Mouse (Mus musculus) heart, embryonic 13.5 days (tissue): Measurements from ENCODE around the gene Rpl24. TPM values are rescaled to one million over a fixed set of nuclear protein-coding genes. Genes with fewer than 3 reads are reported as not detected.

Experiments
- ATAC-seq: fragments of 200-750 bp; cut with Nextera tagmentation; 2 replicates; pipeline ENCODE4 v1.8.0; 2017; ENCODE audit warnings: moderate TSS enrichment; ENCODE audit not compliant: insufficient number of reproducible peaks, low FRiP score, low TSS enrichment; ENCODE audit errors: extremely low read depth
- H3K27ac ChIP-seq: fragments of 300-500 bp; sonication (generic); replicated peaks from 2 replicates; pipeline ENCODE4 v1.5.1; 2015; ENCODE audit warnings: moderate library complexity, mild to moderate bottlenecking, inconsistent platforms
- H3K27me3 ChIP-seq: fragments of 300-500 bp; sonication (generic); replicated peaks from 2 replicates; pipeline ENCODE4 v1.6.1; 2015; ENCODE audit warnings: mild to moderate bottlenecking, inconsistent platforms
- H3K36me3 ChIP-seq: fragments of 300-500 bp; sonication (generic); 2 replicates; pipeline ENCODE4 v1.6.1; 2015; ENCODE audit warnings: mild to moderate bottlenecking, inconsistent platforms
- H3K4me1 ChIP-seq: fragments of 300-500 bp; sonication (generic); 2 replicates; pipeline ENCODE4 v1.6.1; 2015; ENCODE audit warnings: inconsistent platforms
- H3K4me2 ChIP-seq: fragments of 300-500 bp; sonication (generic); 2 replicates; pipeline ENCODE4 v1.6.1; 2015; ENCODE audit warnings: inconsistent platforms, mild to moderate bottlenecking, moderate library complexity
- H3K4me3 ChIP-seq: fragments of 300-500 bp; sonication (generic); 2 replicates; pipeline ENCODE4 v1.5.1; 2015; ENCODE audit warnings: moderate library complexity, mild to moderate bottlenecking, inconsistent platforms
- H3K9ac ChIP-seq: fragments of 300-500 bp; sonication (generic); 2 replicates; pipeline ENCODE4 v1.6.1; 2015; ENCODE audit warnings: inconsistent platforms, mild to moderate bottlenecking, moderate library complexity
- H3K9me3 ChIP-seq: fragments of 300-500 bp; sonication (generic); 2 replicates; pipeline ENCODE4 v1.6.1; 2016; ENCODE audit warnings: inconsistent platforms
- WGBS: fragments of 180-500 bp; shearing (Covaris S2); methylation state at CpG from one replicate; pipeline ENCODE4 v1.1.7; 2015; ENCODE audit warnings: mixed read lengths; 5-methylcytosine and 5-hydroxymethylcytosine counted together
- polyA plus RNA-seq: library from polyadenylated mRNA; unstranded; fragments of >200 nt; fragmentation: Nextera tagmentation; extraction: Ambion mirVana; gene quantifications from 2 replicates; pipeline ENCODE4 v1.2.1, GENCODE M21; 2015

The Rpl24 gene
- polyA plus RNA-seq, 1 experiment from 2014 or later = 547 TPM

GRCm38 (mm10) chr16:55971735-55972615, 5.9 kb downstream of the Rpl24 start:
- 76% methylated on average over 6 of the region's 6 CpGs for WGBS

GRCm38 (mm10) chr16:55972626-55973201, 6.6 kb downstream of the Rpl24 start:
- no peak for ATAC-seq
- peak overlapping the region; percentile 79 for H3K4me2 ChIP-seq
- 53% methylated on average over 10 of the region's 10 CpGs for WGBS
- peaks cover 45% of the 10 kb centered on the region for H3K36me3 ChIP-seq
- no peaks in the 10 kb centered on the region for H3K27me3 ChIP-seq
- peak overlapping the region; percentile 60 for H3K27ac ChIP-seq
- peak overlapping the region; percentile 71 for H3K9ac ChIP-seq
- no peaks in the 10 kb centered on the region for H3K9me3 ChIP-seq
- peak overlapping the region; percentile 100 for H3K4me3 ChIP-seq
- peaks cover 51% of the 10 kb centered on the region for H3K4me1 ChIP-seq

More at GRCm38 (mm10) chr16:55971735-55972615, 5.9 kb downstream of the Rpl24 start:
- Histone ChIP-seq H3K36me3 (peaks cover 49% of the 10 kb centered on the region), H3K27me3 (no peaks in the 10 kb centered on the region), H3K4me2 (no peak overlapping the region), H3K4me3 (no peak overlapping the region), H3K9ac (no peak overlapping the region), H3K27ac (no peak overlapping the region), H3K9me3 (no peaks in the 10 kb centered on the region), H3K4me1 (peaks cover 57% of the 10 kb centered on the region)
- no peak for ATAC-seq

GRCm38 (mm10) chr16:55973431-55974255, 7.6 kb downstream of the Rpl24 start, which contains the start of gene Zbtb11:
Gene Zbtb11, plus strand, starts transcription at chr16:55973883.
- Histone ChIP-seq H3K4me1 (peaks cover 43% of the 10 kb centered on the region), H3K9ac (peak within 1 kb of the TSS; percentile 96), H3K4me2 (peak within 1 kb of the TSS; percentile 79), H3K36me3 (peaks cover 51% of the 10 kb centered on the region), H3K27me3 (no peaks in the 10 kb centered on the region), H3K4me3 (peak within 1 kb of the TSS; percentile 100), H3K27ac (peak within 1 kb of the TSS; percentile 93), H3K9me3 (no peaks in the 10 kb centered on the region)
- ATAC-seq = peak; percentile 91
- under 1% methylated on average over 76 of the region's 86 CpGs for WGBS

- peak; percentile 84 for ATAC-seq
- under 1% methylated on average over 51 of the region's 55 CpGs for WGBS
- no peaks in the 10 kb centered on the region for H3K27me3 ChIP-seq
These were observed 8.3 kb downstream of the Rpl24 start for GRCm38 (mm10) chr16:55974256-55974902.

GRCm38 (mm10) chr16:55974903-55975285, 8.8 kb downstream of the Rpl24 start:
- H3K4me2 ChIP-seq = peak overlapping the region; percentile 79
- H3K4me3 ChIP-seq = peak overlapping the region; percentile 100
- peaks cover 32% of the 10 kb centered on the region for H3K4me1 ChIP-seq
- H3K9ac ChIP-seq = peak overlapping the region; percentile 96
- peak overlapping the region; percentile 93 for H3K27ac ChIP-seq
- H3K9me3 ChIP-seq = no peaks in the 10 kb centered on the region
- no peak for ATAC-seq
- H3K27me3 ChIP-seq = no peaks in the 10 kb centered on the region
- peaks cover 39% of the 10 kb centered on the region for H3K36me3 ChIP-seq
- WGBS = 7% methylated on average over 14 of the region's 14 CpGs

More at GRCm38 (mm10) chr16:55974256-55974902, 8.3 kb downstream of the Rpl24 start:
- H3K9me3 ChIP-seq = no peaks in the 10 kb centered on the region
- H3K4me1 ChIP-seq = peaks cover 37% of the 10 kb centered on the region
- peaks cover 45% of the 10 kb centered on the region for H3K36me3 ChIP-seq
- peak overlapping the region; percentile 93 for H3K27ac ChIP-seq
- H3K4me2 ChIP-seq = peak overlapping the region; percentile 79
- peak overlapping the region; percentile 96 for H3K9ac ChIP-seq
- H3K4me3 ChIP-seq = peak overlapping the region; percentile 100

- no peak for ATAC-seq
- H3K4me2 ChIP-seq = no peak overlapping the region
- no peak overlapping the region for H3K9ac ChIP-seq
- no peaks in the 10 kb centered on the region for H3K4me1 ChIP-seq
- no peaks in the 10 kb centered on the region for H3K9me3 ChIP-seq
- H3K27ac ChIP-seq = no peak overlapping the region
- no peaks in the 10 kb centered on the region for H3K27me3 ChIP-seq
- WGBS = 91% methylated on average over 3 of the region's 3 CpGs
- H3K4me3 ChIP-seq = no peak overlapping the region
- H3K36me3 ChIP-seq = peaks cover 66% of the 10 kb centered on the region
These were observed 19.9 kb downstream of the Rpl24 start for GRCm38 (mm10) chr16:55986001-55986400.

- H3K4me3 ChIP-seq = no peak overlapping the region
- WGBS = 86% methylated on average over 4 of the region's 4 CpGs
- no peak for ATAC-seq
- H3K4me2 ChIP-seq = no peak overlapping the region
- no peaks in the 10 kb centered on the region for H3K4me1 ChIP-seq
- H3K9me3 ChIP-seq = no peaks in the 10 kb centered on the region
- H3K9ac ChIP-seq = no peak overlapping the region
- no peak overlapping the region for H3K27ac ChIP-seq
- H3K27me3 ChIP-seq = no peaks in the 10 kb centered on the region
- H3K36me3 ChIP-seq = peaks cover 65% of the 10 kb centered on the region
These were observed 24.2 kb downstream of the Rpl24 start for GRCm38 (mm10) chr16:55990311-55990710.

GRCm38 (mm10) chr16:55994235-55994634, 28.2 kb downstream of the Rpl24 start:
- no peak overlapping the region for H3K4me3 ChIP-seq
- no peak overlapping the region for H3K9ac ChIP-seq
- no peaks in the 10 kb centered on the region for H3K9me3 ChIP-seq
- ATAC-seq = no peak
- peaks cover 75% of the 10 kb centered on the region for H3K36me3 ChIP-seq
- no peaks in the 10 kb centered on the region for H3K4me1 ChIP-seq
- H3K27ac ChIP-seq = no peak overlapping the region
- no peaks in the 10 kb centered on the region for H3K27me3 ChIP-seq
- WGBS = 93% methylated on average over 2 of the region's 2 CpGs
- H3K4me2 ChIP-seq = no peak overlapping the region

- no peak for ATAC-seq
- Histone ChIP-seq H3K36me3 (peaks cover 70% of the 10 kb centered on the region), H3K27ac (no peak overlapping the region)
These were observed 40.7 kb downstream of the Rpl24 start for GRCm38 (mm10) chr16:56006798-56007197.

GRCm38 (mm10) chr16:56008862-56009261, 42.8 kb downstream of the Rpl24 start:
- H3K4me3 ChIP-seq = no peak overlapping the region

More at GRCm38 (mm10) chr16:56006798-56007197, 40.7 kb downstream of the Rpl24 start:
- 85% methylated on average over 11 of the region's 11 CpGs for WGBS
- H3K4me1 ChIP-seq = no peaks in the 10 kb centered on the region
- H3K9me3 ChIP-seq = no peaks in the 10 kb centered on the region
- H3K4me2 ChIP-seq = no peak overlapping the region
- no peak overlapping the region for H3K4me3 ChIP-seq
- no peak overlapping the region for H3K9ac ChIP-seq
- no peaks in the 10 kb centered on the region for H3K27me3 ChIP-seq

More at GRCm38 (mm10) chr16:56008862-56009261, 42.8 kb downstream of the Rpl24 start:
- no peak overlapping the region for H3K27ac ChIP-seq
- no peaks in the 10 kb centered on the region for H3K4me1 ChIP-seq
- no peaks in the 10 kb centered on the region; the same call in 1 of the 2 replicates for H3K9me3 ChIP-seq
- no peaks in the 10 kb centered on the region for H3K27me3 ChIP-seq
- H3K4me2 ChIP-seq = no peak overlapping the region
- no peak for ATAC-seq
- no peak overlapping the region for H3K9ac ChIP-seq
- 90% methylated on average over 1 of the region's 1 CpGs for WGBS
- H3K36me3 ChIP-seq = peaks cover 69% of the 10 kb centered on the region
